11 mouse cellular contexts compared by ENCODE assay signal in the genomic region with DNA sequence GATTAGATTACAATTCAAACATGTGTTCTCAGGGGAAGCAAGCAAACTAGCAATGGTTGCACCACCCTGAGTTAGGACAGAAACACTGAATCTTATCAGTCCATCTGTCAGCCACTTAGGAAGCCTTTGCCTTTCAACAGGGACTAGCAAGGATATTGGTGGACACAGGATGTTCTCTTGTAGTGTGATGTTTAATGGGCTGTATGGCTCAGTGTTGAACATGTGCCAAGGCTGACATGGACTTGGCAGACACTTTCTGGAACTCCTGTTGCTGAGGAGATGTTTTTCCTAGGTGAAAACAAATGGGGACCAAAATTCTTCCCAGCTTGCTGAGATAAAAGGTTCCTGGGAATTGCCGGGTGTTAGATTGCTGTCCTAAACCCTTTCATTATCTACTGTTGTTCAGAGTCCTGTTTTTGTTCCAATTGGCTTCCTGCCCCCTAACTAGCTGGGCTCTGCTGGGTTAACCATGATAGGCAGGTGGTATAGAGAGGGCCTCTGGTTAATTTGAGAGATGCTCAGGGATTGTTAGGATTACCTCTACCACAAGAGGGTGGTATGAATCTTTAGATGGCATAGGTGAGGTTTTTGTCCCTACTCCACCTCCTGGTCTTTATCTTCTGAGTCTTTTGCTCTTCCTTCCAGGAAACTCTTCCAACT.
A peak's percentile ranks its signal among the peaks of the same experiment; 100 is the strongest.
DNase-seq lines count a peak whose midpoint lies in the region; ATAC-seq and TF ChIP-seq lines count a peak whose summit lies in the region.
"Had no signal": no experiment of that assay in that cellular context is flagged by ENCODE, and none has a peak within 500 bp of the region (broad histone marks: within the 10 kb centered on the region; RNA-seq: fewer than 3 reads in every experiment).

No protein-coding gene starts in this region.

- 17% methylated on average over 1 of the region's 1 CpGs for WGBS in neural tube, embryonic 15.5 days
- 38% methylated on average over 1 of the region's 1 CpGs for WGBS in liver, embryonic 12.5 days (ENCODE audit: insufficient replicate concordance)

- no peak overlapping the region for H3K4me2 ChIP-seq in neural tube, embryonic 15.5 days
- H3K4me2 ChIP-seq in liver, embryonic 12.5 days = no peak overlapping the region

- H3K36me3 ChIP-seq in neural tube, embryonic 15.5 days = no peaks in the 10 kb centered on the region
- no peaks in the 10 kb centered on the region for H3K36me3 ChIP-seq in liver, embryonic 12.5 days

- intact Hi-C loops in left cerebral cortex, adult 2 months (cut with DNase I) = loop anchor here (5.0 kb wide), 1 partner anchor 1706 kb away; no protein-coding TSS in a partner anchor

- ATAC-seq in neural tube, embryonic 15.5 days (ENCODE audit: low FRiP score) = no peak
- no peak for ATAC-seq in liver, embryonic 12.5 days

- no peak overlapping the region for H3K27ac ChIP-seq in left cerebral cortex, adult 2 months
- no peak overlapping the region for H3K27ac ChIP-seq in neural tube, embryonic 15.5 days (replicated peaks)
- no peak overlapping the region for H3K27ac ChIP-seq in liver, embryonic 12.5 days

- TF ChIP-seq CTCF in left cerebral cortex, adult 2 months (IDR thresholded peaks at IDR 0.05) = peak; percentile 62

- H3K4me1 ChIP-seq in neural tube, embryonic 15.5 days = no peaks in the 10 kb centered on the region
- H3K4me1 ChIP-seq in liver, embryonic 12.5 days = no peaks in the 10 kb centered on the region
- H3K4me1 ChIP-seq: megakaryocyte, embryonic 14.5 days had no signal

- H3K27me3 ChIP-seq in neural tube, embryonic 15.5 days (replicated peaks) = no peaks in the 10 kb centered on the region
- H3K27me3 ChIP-seq in liver, embryonic 12.5 days (replicated peaks) = no peaks in the 10 kb centered on the region
- H3K27me3 ChIP-seq: megakaryocyte, embryonic 14.5 days had no signal

- no peak overlapping the region for H3K4me3 ChIP-seq in left cerebral cortex, adult 2 months
- H3K4me3 ChIP-seq in neural tube, embryonic 15.5 days (replicated peaks) = no peak overlapping the region
- H3K4me3 ChIP-seq in liver, embryonic 12.5 days = no peak overlapping the region
- H3K4me3 ChIP-seq: megakaryocyte, embryonic 14.5 days had no signal

- peak; percentile 21 for DNase-seq in left cerebral cortex, adult 11 months (ENCODE audit: low spot score)
- DNase-seq in left cerebral cortex, adult 8-10 months (ENCODE audit: low spot score in 2 of 2) = no peak
- DNase-seq in NIH3T3 (ENCODE audit: low read depth) = peak; percentile 55
- peak; percentile 37 for DNase-seq in embryo, embryonic 10.5 days (ENCODE audit: low spot score)
- DNase-seq in left cerebral cortex, adult 2 months (ENCODE audit: extremely low spot score in 1 of 2, low spot score in 2 of 2) = no peak
- DNase-seq in thymus, postnatal 36 days = no peak
- DNase-seq: adrenal gland, postnatal 25 days; heart, adult 11 months had no signal

- H3K9ac ChIP-seq in neural tube, embryonic 15.5 days (replicated peaks) = no peak overlapping the region
- H3K9ac ChIP-seq in liver, embryonic 12.5 days = no peak overlapping the region

- no peaks in the 10 kb centered on the region for H3K9me3 ChIP-seq in neural tube, embryonic 15.5 days (replicated peaks)
- no peaks in the 10 kb centered on the region for H3K9me3 ChIP-seq in liver, embryonic 12.5 days (replicated peaks)
- H3K9me3 ChIP-seq: megakaryocyte, embryonic 14.5 days had no signal

Comparison
In these comparisons a context has a peak if more than half of its experiments do, and no peak if none do; other contexts are left out.
1. DNase-seq: peak in left cerebral cortex, adult 11 months (single experiment), NIH3T3 (single experiment) and embryo, embryonic 10.5 days (single experiment); none in left cerebral cortex, adult 8-10 months (0 of 2), left cerebral cortex, adult 2 months (0 of 2) and thymus, postnatal 36 days (0 of 2).